Mouse (Mus musculus): ENCODE results near the gene Fut1.
"Not testable (repeated sequence)": the region's sequence is repeated elsewhere in the genome, so short reads cannot be mapped to it uniquely, and the experiment has no call there.

The Fut1 gene

DNA sequence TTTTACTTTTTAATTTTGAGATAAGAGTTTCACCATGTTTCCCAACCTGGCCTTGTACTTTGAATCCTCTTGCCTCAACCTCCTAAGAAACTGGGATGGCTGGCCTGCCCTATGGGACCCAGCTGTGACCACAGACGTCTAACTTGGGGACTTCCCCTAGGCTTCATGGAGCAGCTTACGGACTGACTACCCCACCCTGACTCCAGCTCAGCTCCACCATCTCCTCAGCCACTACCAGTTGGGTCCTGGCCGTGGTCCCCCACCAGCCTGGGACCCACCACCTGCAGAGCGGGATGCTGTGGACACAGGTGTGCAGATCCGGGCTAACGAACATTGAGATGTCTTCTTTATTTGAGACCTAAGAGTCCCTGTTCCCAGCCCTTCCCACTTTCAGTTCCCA, 20.6 kb downstream of the Fut1 start:
- in situ Hi-C loops (cut with MboI, MseI) = loop anchor here in 1 of 2 experiments (25.0 kb wide), 1 partner anchor 1000 kb away; the partner anchor contains the start of gene Sergef

GRCm38 (mm10) chr7:45638623-45639401, 21.7 kb downstream of the Fut1 start:
- in situ Hi-C loops (cut with MboI, MseI) = loop anchor here in 1 of 2 experiments (25.0 kb wide), 1 partner anchor 998 kb away; the partner anchor contains the start of gene Sergef

- in situ Hi-C loops (cut with MboI, MseI) = loop anchor here in 1 of 2 experiments (25.0 kb wide), 1 partner anchor 998 kb away; the partner anchor contains the start of gene Sergef
Measured at GRCm38 (mm10) chr7:45639561-45640027, 22.5 kb downstream of the Fut1 start, which contains the start of gene Mamstr. Gene Mamstr, plus strand, starts transcription at chr7:45639977.

DNA sequence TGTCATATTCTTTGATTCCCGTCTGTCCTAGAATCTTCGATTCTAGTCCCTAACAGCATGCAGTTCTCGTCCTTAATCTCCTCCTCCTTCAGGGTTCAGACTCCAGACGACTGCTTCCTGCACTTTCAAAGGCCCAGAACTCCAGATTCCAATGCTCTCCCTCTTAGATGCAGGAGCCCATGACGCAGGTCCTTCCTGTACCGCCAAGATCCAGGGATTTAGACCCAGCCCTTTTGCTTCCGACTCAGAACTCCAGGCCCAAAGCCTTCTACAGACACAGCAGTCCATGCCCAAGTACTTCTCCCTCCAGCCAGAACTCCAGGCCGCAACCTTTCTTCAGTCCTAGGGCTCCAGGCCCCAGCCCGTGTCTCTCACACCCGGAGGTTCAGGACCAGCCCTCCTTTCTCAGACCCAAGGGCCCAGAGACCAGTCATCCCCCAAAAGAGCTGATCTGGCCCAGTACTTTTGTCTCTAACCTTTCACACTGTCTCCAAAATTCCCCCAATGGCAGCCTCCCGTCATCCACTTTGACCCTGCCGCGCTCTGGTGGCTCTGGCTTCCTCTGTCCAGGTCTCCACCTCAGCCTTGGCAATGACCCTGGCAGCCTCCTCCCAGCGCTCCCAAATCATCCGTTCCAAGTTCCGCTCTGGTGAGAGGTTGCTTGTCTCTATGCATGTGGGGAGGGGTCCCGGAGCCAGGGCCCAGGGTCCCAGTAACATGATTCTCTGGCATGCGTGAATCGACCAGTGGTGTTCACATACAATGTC, 23.3 kb downstream of the Fut1 start:
- in situ Hi-C loops (cut with MboI, MseI) = loop anchor here in 1 of 2 experiments (25.0 kb wide), 1 partner anchor 997 kb away; the partner anchor contains the start of gene Sergef

- in situ Hi-C loops (cut with MboI, MseI) = loop anchor here in 1 of 2 experiments (25.0 kb wide), 1 partner anchor 996 kb away; the partner anchor contains the start of gene Sergef
Measured at GRCm38 (mm10) chr7:45641391-45642040, 24.4 kb downstream of the Fut1 start.

DNA sequence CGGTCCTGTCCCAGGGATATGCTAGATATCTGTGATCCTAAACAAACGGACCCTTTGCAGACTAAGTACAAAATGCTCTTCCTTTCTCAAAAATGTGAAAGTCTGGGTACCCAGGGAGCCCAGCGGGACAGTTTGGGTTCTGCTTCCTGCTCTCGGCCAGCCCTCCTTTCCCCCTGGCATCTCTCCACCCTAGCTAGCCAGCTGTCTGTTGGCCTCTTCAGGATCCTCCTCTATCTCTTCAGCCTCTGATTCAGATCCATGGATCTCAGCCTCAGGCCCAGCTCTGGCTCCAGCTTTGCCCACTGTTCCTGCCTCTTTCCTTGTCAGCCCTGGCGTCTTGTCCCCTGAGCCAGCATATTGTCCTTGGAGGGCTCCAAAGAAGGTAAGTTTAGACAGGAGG, 25.0 kb downstream of the Fut1 start:
- in situ Hi-C loops (cut with MboI, MseI) = loop anchor here in 1 of 2 experiments (25.0 kb wide), 1 partner anchor 995 kb away; the partner anchor contains the start of gene Sergef

GRCm38 (mm10) chr7:45642503-45643255, 25.6 kb downstream of the Fut1 start:
- in situ Hi-C loops (cut with MboI, MseI) = loop anchor here in 1 of 2 experiments (25.0 kb wide), 1 partner anchor 995 kb away; the partner anchor contains the start of gene Sergef

DNA sequence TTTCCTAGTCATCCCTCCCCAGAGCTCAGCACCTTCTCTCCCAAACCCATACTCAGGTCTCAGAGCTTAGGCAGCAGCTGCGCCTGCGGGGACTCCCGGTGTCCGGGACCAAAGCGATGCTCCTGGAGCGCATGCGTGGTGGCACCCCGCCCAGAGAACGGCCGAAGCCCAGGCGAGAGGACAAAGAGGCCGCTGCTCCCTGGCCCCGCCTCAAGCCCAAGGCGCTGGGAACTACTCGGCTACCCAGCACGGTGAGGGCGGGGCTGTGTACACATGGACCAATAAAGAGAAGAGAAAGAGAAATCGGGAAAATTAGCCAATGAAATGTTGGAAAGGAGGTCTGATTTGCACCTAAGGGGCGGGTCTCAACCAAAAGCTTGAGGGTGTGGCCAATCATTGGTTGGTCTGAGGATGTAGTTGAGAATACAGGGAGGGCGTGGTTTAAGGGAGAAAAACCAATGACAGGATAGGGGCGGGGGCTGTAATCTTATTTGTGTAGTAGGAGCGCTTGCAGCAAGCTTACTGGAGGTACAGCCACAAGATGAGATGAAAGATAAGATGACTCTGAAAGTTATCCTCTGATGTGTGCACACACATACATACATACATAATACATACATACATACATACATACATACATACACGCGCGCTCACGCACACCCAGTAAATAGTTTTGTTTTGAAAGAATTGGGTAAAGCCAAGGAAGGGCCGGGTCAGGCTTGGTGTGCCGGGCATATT, 26.5 kb downstream of the Fut1 start:
- in situ Hi-C loops (cut with MboI, MseI) = loop anchor here in 1 of 2 experiments (25.0 kb wide), 1 partner anchor 994 kb away; the partner anchor contains the start of gene Sergef

DNA sequence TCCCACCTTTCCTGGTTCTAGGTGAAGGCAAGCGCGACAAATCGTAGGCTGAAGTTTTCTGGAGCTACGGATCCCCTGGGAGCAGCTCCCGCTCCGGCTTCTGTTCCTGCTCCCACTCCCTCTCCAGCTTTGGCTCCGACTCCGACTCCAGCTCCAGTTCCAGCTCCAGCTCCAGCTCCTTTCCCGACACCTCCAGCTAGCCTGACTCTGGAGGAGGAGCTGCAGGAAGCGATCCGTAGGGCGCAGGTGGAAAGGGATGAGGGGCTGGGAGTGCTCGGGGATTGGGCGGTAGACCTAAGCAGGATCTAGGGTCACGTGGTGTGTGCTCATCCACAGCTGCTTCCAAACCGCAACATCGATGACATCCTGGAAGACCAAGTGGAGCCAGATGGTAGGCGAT, 27.1 kb downstream of the Fut1 start:
- in situ Hi-C loops (cut with MboI, MseI) = loop anchor here in 1 of 2 experiments (25.0 kb wide), 1 partner anchor 993 kb away; the partner anchor contains the start of gene Sergef

DNA sequence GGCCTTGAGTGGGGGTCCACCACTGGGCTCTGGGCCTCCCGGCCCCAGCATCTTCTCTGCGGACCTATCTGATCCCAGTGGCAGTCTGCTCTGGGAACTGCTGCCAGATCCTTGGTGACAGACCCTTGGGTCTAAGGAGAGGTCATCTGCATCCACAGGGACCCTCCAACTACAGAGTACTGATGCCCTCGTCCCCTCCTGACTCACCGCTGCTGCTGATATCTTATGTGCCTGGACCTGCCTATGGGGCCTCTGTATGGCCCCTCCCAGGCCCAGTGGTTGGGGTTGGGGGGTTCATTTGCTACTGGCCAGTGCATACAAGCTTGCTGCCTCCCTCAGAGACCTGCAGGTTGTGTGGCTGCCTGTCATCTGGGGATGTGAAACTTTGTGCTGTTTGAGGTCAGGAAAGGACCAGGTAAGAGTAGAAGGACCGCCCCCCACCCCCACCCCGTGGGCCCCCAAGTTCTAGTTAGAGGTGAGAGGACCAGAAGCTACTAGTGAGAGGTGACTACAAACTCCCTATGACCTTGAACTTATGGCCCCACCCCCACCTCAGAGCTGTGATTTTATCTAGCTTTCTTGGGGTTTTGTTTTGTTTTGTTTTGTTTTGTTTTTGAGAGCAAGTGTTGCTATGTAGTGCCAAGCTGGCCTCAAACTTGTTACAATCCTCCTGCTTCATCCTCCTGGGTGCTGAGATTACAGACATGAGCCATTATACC, 27.9 kb downstream of the Fut1 start:
- in situ Hi-C loops (cut with MboI, MseI) = loop anchor here in 1 of 2 experiments (25.0 kb wide), 1 partner anchor 992 kb away; the partner anchor contains the start of gene Sergef

DNA sequence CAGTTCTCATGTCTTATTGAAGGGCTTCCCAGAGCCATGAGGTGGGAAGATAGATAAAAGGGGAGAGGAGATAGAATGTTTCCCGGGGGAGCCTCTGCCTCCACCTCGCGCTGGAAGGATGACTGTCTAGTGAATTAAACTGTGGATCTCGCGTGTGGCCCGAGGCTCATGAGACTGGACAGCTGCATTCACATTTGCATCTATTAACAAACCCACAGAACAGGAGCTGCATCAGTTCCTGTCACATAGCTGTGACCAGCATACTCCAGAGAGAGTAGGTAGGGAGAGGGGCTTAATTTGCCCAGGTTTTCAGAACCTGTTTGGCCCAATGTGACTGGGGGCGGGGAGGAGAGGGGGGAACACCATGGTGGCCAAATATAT, 28.5 kb downstream of the Fut1 start:
- in situ Hi-C loops (cut with MboI, MseI) = loop anchor here in 1 of 2 experiments (25.0 kb wide), 1 partner anchor 992 kb away; the partner anchor contains the start of gene Sergef

- in situ Hi-C loops (cut with MboI, MseI) = loop anchor here in 1 of 2 experiments (25.0 kb wide), 1 partner anchor 991 kb away; the partner anchor contains the start of gene Sergef
Measured at GRCm38 (mm10) chr7:45646671-45647070, 29.6 kb downstream of the Fut1 start.

DNA sequence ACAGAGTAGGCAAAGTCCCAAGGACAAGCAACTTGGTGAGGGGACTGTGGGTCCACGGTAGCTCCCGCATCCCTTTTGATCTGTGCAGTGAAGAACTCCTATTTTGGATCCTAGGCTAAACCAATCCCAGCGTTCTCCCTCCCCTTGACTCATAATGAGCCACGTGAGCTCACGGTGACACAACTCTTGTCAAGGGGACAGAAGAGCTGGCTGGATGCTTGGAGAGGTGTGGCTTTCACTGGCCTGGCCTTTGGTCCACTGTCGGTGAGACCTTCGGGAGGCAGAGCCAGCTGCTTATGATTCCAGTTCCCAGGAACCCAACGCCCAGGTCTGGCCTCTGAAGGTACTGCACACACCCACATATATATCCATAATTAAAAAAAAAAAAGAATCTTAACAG, 32.3 kb downstream of the Fut1 start:
- in situ Hi-C loops (cut with MboI, MseI) = loop anchor here in 1 of 2 experiments (25.0 kb wide), 1 partner anchor 988 kb away; the partner anchor contains the start of gene Sergef

- in situ Hi-C loops (cut with MboI, MseI) = not testable (repeated sequence)
Measured at GRCm38 (mm10) chr7:45650484-45650883, 33.4 kb downstream of the Fut1 start.

DNA sequence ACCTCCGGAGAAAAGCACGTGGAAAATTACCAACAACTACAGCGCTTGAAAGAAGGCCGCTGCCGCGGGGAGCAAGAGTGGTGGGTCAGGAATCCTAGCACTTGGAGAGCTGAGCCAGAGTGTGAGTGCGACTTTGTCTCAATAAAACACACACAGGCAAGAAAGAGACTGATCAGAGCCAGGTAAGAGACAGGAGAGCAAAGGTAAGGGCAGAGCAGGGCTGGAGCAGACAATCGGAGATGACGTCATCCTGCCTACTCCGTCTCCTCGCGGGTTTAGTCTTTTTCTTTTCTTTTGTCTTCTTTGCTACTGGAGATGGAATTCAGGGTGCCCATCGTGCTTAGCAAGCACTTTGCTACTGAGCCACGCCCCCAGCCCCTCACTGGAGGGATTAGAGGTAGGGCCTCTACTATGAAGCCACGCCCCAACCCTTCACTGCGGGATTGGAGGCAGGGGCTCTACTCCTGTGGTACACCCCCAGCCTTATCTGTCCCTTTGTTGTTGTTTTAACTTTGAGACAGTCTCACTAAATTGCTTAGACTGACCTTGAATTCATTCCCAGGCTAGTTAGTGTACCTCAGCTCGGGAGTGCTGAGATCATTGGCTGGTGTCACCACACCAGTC, 37.4 kb downstream of the Fut1 start:
- in situ Hi-C loops (cut with MboI, MseI) = no loop called here

DNA sequence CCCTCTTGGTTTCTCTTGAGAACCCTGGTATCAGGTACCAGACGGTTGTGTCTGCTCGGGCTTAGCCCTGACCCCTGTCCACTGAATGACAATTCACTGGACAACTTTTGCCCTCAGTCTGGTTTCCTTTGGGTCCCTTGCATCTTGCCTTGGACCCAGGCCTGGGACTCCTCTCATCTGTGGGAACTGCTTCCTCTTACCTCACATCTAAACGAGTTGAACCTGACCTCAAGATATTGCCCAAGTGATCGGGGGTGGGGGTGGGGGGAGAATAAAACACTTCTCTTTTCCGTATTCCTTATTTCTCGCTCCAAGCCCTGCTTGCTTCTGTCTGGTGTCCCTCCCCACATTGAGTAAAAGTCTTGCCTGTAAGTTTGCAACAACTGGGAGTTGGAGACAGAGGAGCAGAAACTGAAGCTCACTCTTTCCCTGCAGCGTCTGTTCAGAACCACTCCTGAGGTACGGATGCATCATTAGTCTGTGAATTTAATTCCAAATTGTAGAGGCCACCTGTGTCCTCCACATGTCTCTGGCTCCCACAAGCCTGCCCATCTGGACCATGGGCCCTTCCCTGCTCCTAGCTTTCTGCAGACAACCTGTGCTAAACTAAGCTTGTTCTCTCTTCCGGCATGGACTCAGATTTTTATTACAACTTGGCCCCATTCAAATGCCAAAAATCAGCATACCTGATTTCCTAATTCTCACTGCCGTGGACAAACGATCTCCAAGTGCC, 43.8 kb downstream of the Fut1 start:
- in situ Hi-C loops (cut with MboI, MseI) = no loop called here

GRCm38 (mm10) chr7:45661702-45662101, 44.6 kb downstream of the Fut1 start:
- in situ Hi-C loops (cut with MboI, MseI) = not testable (repeated sequence)

All from T-helper 17 cell (primary cell).